8 mouse cellular contexts compared by ENCODE assay signal in genomic region chr8:116943161-116943554, GRCm38 (mm10). TPM values are rescaled to one million over a fixed set of nuclear protein-coding genes. Genes with fewer than 3 reads are reported as not detected.
A peak's percentile ranks its signal among the peaks of the same experiment; 100 is the strongest.
DNase-seq lines count a peak whose midpoint lies in the region; ATAC-seq lines count a peak whose summit lies in the region.

TSS of gene Atmin (plus strand) at chr8:116943393.

- H3K27me3 ChIP-seq in erythroblast, embryonic 14.5 days (ENCODE audit: control insufficient read depth) = no peaks in the 10 kb centered on the region
- H3K27me3 ChIP-seq in heart, embryonic 11.5 days (ENCODE audit: control insufficient read depth, insufficient read depth, low read length) = no peaks in the 10 kb centered on the region
- no peaks in the 10 kb centered on the region for H3K27me3 ChIP-seq in kidney, embryonic 15.5 days
- H3K27me3 ChIP-seq in liver, embryonic 11.5 days (replicated peaks; ENCODE audit: control insufficient read depth, insufficient read depth, low read length) = no peaks in the 10 kb centered on the region
- no peaks in the 10 kb centered on the region for H3K27me3 ChIP-seq in splenic B cell, adult 2 months (ENCODE audit: control insufficient read depth, insufficient read depth, low read length, poor library complexity, severe bottlenecking)

- peak within 1 kb of the TSS; percentile 84 for H3K9ac ChIP-seq in heart, embryonic 11.5 days (ENCODE audit: low read depth, low read length)
- peak within 1 kb of the TSS; percentile 88 for H3K9ac ChIP-seq in kidney, embryonic 15.5 days
- H3K9ac ChIP-seq in liver, embryonic 11.5 days (ENCODE audit: low read depth, low read length) = peak within 1 kb of the TSS; percentile 89

- peak within 1 kb of the TSS; percentile 77 for H3K4me3 ChIP-seq in erythroblast, embryonic 14.5 days (replicated peaks)
- peak within 1 kb of the TSS; percentile 90 for H3K4me3 ChIP-seq in heart, embryonic 11.5 days (ENCODE audit: low read depth, low read length)
- peak within 1 kb of the TSS; percentile 98 for H3K4me3 ChIP-seq in kidney, embryonic 15.5 days (replicated peaks)
- H3K4me3 ChIP-seq in liver, embryonic 11.5 days (ENCODE audit: low read depth, low read length) = peak within 1 kb of the TSS; percentile 99

- peaks cover 37% of the 10 kb centered on the region for H3K36me3 ChIP-seq in erythroblast, embryonic 14.5 days (ENCODE audit: control insufficient read depth)
- H3K36me3 ChIP-seq in heart, embryonic 11.5 days (ENCODE audit: control insufficient read depth, insufficient read depth, low read length) = 0 out of 2 replicates have a peak, but pooled peaks cover 2% of the 10 kb centered on the region
- H3K36me3 ChIP-seq in kidney, embryonic 15.5 days = peaks cover 23% of the 10 kb centered on the region
- H3K36me3 ChIP-seq in liver, embryonic 11.5 days (ENCODE audit: control insufficient read depth, insufficient read depth, low read length) = peaks cover under 1% of the 10 kb centered on the region; the same call in 1 of the 2 replicates
- no peaks in the 10 kb centered on the region for H3K36me3 ChIP-seq in splenic B cell, adult 2 months (ENCODE audit: control insufficient read depth, insufficient read depth, low read length, poor library complexity, severe bottlenecking)

- peak; percentile 89 for DNase-seq in CD4-positive, CD25-positive, alpha-beta regulatory T cell, adult 2 months (ENCODE audit: low read depth, low spot score)
- DNase-seq in brain, embryonic 18.5 days (ENCODE audit: low read depth, low spot score) = peak; percentile 56
- DNase-seq in liver, embryonic 11.5 days (ENCODE audit: low spot score) = peak; percentile 87
- DNase-seq in naive thymus-derived CD4-positive, alpha-beta T cell, adult 2 months (ENCODE audit: low read depth) = peak; percentile 78
- peak; percentile 91 for DNase-seq in splenic B cell, adult 2 months (ENCODE audit: low read depth, low spot score)

- peak within 1 kb of the TSS; percentile 98 for H3K4me2 ChIP-seq in heart, embryonic 11.5 days
- peak within 1 kb of the TSS; percentile 94 for H3K4me2 ChIP-seq in kidney, embryonic 15.5 days
- H3K4me2 ChIP-seq in liver, embryonic 11.5 days = peak within 1 kb of the TSS; percentile 95

- 0 out of 2 replicates have a peak within 1 kb of the TSS, but pooled peaks have one; percentile 29 for H3K27ac ChIP-seq in heart, embryonic 11.5 days (ENCODE audit: low read depth, low read length)
- H3K27ac ChIP-seq in kidney, embryonic 15.5 days = 0 out of 2 replicates have a peak within 1 kb of the TSS, but pooled peaks have one; percentile 45
- peak within 1 kb of the TSS; percentile 53 for H3K27ac ChIP-seq in liver, embryonic 11.5 days (ENCODE audit: low read depth, low read length)

- WGBS in heart, embryonic 11.5 days (ENCODE audit: insufficient replicate concordance) = under 1% methylated on average over 45 of the region's 46 CpGs
- under 1% methylated on average over 46 of the region's 46 CpGs for WGBS in kidney, embryonic 15.5 days
- under 1% methylated on average over 46 of the region's 46 CpGs for WGBS in liver, embryonic 11.5 days

- H3K9me3 ChIP-seq in erythroblast, embryonic 14.5 days (ENCODE audit: control insufficient read depth, low read length) = no peaks in the 10 kb centered on the region
- H3K9me3 ChIP-seq in heart, embryonic 11.5 days (replicated peaks; ENCODE audit: control insufficient read depth, low read length) = no peaks in the 10 kb centered on the region
- no peaks in the 10 kb centered on the region for H3K9me3 ChIP-seq in kidney, embryonic 15.5 days (replicated peaks)
- H3K9me3 ChIP-seq in liver, embryonic 11.5 days (ENCODE audit: control insufficient read depth, low read length) = no peaks in the 10 kb centered on the region

- peaks cover 56% of the 10 kb centered on the region for H3K4me1 ChIP-seq in erythroblast, embryonic 14.5 days (ENCODE audit: control insufficient read depth)
- H3K4me1 ChIP-seq in heart, embryonic 11.5 days (ENCODE audit: control insufficient read depth, insufficient read depth, low read length) = peaks cover 41% of the 10 kb centered on the region
- H3K4me1 ChIP-seq in kidney, embryonic 15.5 days = peaks cover 31% of the 10 kb centered on the region
- H3K4me1 ChIP-seq in liver, embryonic 11.5 days (replicated peaks; ENCODE audit: control insufficient read depth, insufficient read depth, low read length) = peaks cover 45% of the 10 kb centered on the region

- peak; percentile 78 for ATAC-seq in heart, embryonic 11.5 days (replicated peaks; ENCODE audit: insufficient number of reproducible peaks, low FRiP score, low TSS enrichment)
- ATAC-seq in kidney, embryonic 15.5 days (replicated peaks; ENCODE audit: low FRiP score) = peak; percentile 91
- peak; percentile 79 for ATAC-seq in liver, embryonic 11.5 days (replicated peaks; ENCODE audit: low FRiP score)

RNA-seq across cellular contexts. Expression of gene Atmin, which starts in this region (rescaled TPM):
- 0.05 and 0.16 TPM in 2 replicates for polyA plus RNA-seq in erythroblast, embryonic 14.5 days (2012)
- 8.9 and 10.5 TPM in 2 replicates for polyA plus RNA-seq in heart, embryonic 11.5 days (2014; fragmentation: Nextera tagmentation; extraction: Ambion mirVana)
- 11.3 and 12.3 TPM in 2 replicates for polyA plus RNA-seq in kidney, embryonic 15.5 days (2015; fragmentation: Nextera tagmentation; extraction: Ambion mirVana)
- 13.1 and 13.3 TPM in 2 replicates for polyA plus RNA-seq in liver, embryonic 11.5 days (2014; fragmentation: Nextera tagmentation; extraction: Ambion mirVana)

Comparison
In these comparisons a context has a peak if more than half of its experiments do, and no peak if none do; other contexts are left out.
1. Peak in every context shown above with its lines: DNase-seq, ATAC-seq, H3K4me3 ChIP-seq and H3K27ac ChIP-seq.